Mouse (Mus musculus): Measurements from ENCODE around the gene Ints5.
A peak's percentile ranks its signal among the peaks of the same experiment; 100 is the strongest.
"Not testable (repeated sequence)": the region's sequence is repeated elsewhere in the genome, so short reads cannot be mapped to it uniquely, and the experiment has no call there.

Gene Ints5

DNA sequence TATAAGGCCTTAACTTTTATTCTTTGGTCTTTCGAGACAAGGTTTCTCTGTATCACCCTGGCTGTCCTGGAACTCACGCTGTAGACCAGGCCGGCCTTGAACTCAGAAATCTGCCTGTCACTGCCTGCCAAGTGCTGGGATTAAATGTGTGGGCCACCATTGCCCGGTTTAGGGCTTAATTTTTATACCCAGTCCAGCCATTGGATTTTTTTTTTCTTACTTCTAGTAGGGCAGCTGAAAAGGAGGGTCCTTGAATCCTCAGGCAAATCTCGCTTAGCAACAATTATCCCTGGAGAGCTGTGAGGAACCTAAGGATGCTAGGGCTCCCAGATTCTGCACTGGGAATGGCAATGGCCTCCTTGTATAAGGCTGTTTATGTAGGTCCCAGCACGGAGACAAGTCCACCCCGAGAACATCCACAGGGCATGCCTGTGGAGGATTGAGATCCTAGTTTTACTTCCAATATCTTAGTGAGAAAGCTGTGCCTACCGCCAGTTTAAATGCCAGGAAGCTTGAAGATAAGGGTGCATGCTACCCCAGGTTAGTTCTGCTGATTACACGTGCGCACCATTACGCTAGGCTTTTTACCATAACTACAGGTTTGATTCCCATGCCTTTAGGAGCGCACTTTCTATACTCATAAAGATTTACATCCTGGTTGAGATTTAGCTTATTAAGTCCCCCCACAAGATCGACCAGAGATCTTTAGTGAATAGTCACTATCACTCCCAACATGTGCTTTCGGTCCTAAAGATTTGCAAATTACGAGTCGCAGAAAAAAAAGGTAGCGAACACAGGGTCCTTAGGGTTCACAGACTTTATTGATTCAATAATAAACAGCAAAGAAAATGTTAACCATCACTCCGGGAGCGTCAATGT lies 5.0 kb upstream of the Ints5 start:
- DNase-seq = no peak

DNA sequence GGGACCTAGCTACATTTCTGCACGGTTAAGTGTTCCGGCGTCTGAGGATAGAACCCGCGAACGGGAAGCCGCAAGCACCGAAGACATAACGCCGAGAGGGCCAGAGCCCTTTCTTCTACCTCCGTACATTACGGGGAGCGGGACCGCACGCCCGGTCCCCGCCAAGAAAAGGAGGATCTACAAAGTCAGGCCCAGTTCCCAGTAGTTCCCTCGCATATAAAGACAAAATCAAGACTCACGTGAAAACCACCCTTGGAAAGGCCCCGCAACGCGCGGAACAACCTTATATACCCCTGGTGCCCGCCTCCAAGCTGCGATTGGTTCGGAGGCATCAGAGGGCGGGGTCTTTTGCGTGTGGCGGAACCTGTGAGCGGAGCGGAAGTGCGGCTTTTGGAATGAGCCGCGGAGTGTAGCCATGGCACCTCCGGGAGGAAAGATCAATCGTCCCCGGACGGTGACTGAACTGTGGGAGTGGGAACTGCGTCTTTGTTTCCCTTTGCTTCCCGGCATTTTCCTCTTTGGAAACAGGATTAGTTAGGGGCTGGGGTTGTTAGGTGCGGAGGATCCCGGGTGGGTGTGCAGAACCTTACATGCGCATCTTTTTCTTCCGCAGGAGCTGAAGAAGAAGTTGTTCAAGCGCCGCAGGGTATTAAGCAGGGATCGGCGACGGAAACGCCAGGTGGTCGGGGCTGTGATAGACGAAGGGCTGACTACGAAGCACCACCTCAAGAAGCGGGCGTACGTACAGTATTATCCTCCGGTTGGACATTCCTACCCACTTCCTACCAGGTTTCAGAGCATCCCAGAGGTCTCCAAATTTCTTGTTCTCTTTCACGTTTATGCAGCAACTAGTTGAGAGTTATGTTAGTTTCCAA lies 4.1 kb upstream of the Ints5 start, which contains the start of the genes 1810009A15Rik and Gm49416:
1810009A15Rik (plus strand) TSS at position 343 of the 875 bp plus-strand sequence.
Gm49416 (plus strand) TSS at position 416 of the 875 bp plus-strand sequence.
- DNase-seq = peak; percentile 96

DNA sequence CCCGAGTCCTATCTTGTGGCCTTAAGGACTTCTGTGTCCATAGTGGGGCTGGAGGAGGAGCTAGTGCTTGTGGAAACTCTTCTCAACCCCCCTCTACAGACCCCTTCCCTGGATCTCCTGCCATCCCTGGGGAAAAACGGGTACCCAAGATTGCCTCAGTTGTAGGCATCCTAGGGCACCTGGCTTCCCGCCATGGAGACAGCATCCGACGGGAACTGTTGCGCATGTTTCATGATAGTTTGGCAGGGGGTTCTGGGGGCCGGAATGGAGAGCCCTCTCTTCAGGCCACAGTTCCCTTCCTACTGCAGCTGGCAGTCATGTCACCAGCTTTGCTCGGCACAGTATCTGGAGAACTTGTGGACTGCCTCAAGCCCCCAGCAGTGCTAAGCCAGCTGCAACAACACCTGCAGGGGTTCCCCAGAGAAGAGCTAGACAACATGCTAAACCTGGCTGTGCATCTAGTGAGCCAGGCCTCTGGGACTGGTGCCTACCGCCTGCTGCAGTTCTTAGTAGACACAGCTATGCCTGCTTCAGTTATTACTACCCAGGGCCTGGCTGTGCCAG lies 2.7 kb downstream of the Ints5 start:
- DNase-seq = no peak

DNA sequence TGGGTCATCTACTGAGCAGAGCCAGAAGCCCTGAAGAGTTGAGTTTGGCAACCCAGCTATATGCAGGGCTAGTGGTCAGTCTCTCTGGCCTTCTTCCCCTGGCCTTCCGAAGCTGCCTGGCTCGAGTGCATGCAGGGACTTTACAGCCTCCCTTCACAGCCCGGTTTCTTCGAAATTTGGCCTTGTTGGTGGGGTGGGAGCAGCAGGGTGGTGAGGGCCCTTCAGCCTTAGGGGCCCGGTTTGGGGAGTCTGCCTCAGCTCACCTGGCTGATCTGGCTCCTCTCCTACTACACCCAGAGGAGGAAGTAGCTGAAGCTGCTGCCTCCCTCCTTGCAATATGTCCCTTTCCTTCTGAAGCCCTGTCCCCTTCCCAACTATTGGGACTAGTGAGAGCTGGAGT lies 3.4 kb downstream of the Ints5 start:
- not testable (repeated sequence) for DNase-seq

DNA sequence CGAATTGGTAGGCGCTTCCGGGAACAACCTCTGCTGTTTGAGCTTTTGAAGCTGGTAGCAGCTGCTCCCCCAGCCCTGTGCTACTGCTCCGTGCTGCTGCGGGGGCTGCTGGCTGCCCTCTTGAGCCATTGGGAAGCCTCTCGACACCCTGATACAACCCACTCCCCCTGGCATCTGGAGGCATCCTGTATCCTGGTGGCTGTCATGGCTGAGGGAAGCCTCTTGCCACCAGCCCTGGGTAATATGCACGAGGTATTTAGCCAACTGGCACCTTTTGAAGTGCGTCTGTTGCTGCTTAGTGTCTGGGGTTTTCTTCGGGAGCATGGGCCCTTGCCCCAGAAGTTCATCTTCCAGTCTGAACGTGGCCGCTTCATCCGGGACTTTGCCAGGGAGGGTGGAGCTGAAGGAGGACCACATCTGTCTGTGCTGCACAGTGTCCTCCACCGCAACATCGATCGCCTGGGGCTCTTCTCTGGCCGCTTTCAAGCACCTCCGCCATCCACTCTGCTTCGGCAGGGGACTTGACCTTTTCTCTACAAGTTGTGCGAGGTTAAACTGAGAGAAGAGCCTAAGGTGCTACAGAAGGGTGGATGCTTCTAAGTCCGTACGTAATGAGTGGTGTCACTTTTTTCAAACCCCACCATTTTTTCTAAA lies 4.5 kb downstream of the Ints5 start:
- DNase-seq = peak; percentile 52 to 63

DNA sequence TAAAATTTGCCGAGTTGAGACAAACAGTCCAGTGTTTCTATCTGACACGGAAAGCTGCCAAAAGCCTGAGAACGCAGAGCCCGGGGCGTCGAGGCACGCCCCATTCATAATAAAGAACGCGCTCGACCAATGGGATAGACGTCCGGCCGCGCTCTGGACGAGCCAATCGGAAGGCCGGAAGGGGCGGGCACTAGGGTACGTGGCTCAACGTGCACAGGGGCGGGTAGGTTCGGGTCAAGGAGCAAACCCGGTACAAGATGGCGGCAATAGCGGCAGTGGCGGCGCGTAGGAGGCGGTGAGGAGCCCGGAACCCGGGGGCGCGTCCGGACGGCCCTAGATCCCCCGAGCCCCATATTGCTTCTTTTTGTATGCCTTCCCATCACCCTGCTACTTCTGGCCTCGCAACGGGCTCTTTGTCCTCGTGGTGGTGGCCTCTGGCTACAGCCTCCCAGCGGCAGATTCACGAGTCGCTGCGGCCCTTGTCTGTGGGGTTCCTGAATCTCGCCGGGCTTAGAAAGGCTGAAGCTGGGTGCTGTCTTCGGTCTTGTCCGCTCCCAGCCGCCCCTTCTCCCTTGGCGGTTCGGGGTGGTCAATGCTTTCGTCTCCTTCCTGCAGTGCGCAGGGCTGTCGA lies 5.2 kb downstream of the Ints5 start, which contains the start of gene Ganab:
Ganab (plus strand) TSS at position 207 of the 631 bp plus-strand sequence.
- DNase-seq = peak; percentile 96 to 98

DNA sequence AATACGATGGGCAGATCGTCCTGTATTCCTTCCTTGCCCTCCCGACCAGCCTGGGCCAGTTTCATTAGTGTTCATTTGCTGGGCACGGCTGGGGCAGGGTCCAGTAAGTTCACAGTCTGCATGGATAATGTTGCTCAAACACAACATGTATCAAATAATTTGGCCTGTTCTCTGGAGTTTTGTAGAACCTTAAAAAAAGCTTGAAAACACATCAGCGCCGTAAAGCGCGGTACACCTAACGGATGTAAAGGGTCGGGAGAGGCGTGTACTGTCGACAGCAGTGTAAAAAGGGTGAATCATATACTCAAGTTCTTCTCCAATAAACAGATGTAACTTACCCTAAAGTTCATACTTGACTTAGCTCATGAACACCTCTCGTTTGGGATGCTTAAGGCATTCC lies 5.8 kb downstream of the Ints5 start:
- DNase-seq = no peak

DNA sequence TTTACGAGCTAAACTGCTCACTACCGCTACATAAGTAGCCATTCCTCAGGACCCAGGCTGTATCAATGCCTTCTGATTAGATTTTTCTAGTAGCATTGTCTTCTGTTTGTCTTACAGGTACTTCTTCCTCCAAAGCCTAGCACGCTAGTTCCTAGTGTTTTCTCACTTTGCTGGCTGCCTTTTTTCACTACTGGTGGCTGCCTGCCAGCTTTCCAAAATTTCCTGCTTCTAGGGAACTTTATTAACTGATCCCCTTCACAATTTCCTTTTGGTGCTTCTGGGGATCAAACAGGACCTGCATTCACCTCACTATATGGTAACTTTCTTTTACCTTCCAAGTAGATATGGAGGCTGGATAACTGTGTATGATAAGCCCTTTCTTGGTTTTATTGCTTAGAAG lies 6.3 kb downstream of the Ints5 start:
- no peak for DNase-seq

DNA sequence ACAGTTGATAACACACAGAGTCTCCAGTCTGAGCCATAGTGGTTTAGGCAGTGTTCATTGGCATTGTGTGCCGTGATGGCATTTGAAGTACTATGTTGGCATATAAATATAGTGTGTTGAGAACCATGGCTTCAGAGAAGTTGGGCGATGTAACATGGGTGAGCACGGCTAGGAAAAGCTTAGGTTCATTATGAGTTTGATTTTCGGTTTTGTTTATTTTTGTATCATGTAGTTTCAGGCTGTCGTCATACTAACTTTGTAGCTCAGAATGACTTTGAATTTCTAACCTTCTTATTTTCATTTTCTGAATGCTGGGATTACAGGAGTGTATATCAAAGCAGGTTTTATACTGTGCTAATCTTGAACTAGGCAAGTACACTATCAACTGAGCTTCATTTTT lies 10.6 kb downstream of the Ints5 start:
- no peak for DNase-seq

DNA sequence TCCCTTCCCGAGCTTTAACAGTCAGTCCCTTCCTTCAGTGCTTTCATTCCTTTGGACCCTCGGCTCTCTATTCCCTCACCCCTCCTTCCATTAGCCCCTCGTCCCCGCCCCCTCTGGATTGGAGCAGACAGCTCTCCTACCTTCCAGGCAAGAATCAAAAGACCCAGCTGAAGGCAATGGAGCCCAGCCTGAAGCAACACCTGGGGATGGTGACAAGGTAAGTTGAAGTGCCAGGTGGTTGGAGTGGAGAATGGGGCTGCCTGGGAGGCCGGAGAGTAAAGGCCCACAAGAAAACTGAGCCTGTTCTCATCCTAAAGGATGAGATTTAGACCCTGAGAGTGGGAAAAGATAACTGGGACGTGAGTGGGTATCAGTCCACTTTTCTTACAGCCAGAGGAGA lies 15.7 kb downstream of the Ints5 start:
- DNase-seq = no peak

DNA sequence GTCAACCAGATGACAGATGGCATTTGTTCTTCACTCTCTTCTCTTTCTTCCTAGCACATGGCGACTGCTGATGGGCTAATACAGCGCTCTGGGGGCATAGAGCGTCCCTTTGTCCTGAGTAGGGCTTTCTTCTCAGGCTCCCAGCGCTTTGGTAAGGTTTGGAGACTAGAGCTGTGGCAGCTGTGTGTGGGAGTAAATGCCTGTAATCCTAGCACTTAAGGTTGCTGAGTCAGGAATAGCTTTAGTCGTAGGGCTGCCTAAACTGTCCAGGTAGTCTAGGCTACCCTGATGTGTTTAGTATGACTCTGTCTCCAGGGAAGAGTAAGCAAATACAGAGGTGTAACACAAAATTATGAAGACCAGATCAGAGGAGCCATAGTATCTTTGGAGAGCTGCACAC lies 19.0 kb downstream of the Ints5 start:
- no peak for DNase-seq

DNA sequence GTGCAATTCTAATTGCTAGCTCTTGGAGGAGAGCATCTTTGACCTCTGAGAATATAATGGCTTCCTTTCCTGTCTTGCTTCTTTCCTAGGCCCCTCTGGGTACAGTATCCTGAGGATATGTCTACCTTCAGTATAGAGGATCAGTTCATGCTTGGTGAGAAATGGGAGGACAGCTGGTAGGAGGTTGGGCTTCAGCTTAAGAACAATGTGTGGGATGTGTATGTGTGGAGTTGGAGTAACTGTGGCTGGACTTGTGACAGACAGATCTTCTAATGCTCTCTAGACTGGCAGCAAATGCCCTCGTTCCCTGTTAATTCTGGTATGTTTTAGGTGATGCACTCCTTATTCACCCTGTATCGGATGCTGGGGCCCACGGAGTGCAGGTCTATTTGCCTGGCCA lies 21.4 kb downstream of the Ints5 start:
- no peak for DNase-seq

DNA sequence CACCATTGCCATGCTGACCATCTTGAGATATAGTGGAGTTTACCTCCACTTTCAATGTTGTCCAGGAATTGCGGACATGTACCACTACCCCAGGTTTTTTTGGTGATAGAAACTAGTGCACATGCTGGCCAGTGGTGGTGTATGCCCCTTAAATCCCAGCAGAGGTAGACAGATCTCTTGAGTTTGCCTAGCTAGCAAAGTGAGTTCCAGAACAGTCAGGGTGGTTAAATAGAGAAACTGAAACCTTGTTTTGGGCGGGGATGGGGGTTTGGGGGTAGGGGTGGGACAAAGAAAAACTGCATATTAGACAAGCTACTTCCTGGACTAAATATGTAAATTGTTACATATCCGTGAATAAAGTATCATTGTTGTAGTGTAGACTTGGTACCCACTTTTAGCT lies 26.2 kb downstream of the Ints5 start:
- no peak for DNase-seq

DNA sequence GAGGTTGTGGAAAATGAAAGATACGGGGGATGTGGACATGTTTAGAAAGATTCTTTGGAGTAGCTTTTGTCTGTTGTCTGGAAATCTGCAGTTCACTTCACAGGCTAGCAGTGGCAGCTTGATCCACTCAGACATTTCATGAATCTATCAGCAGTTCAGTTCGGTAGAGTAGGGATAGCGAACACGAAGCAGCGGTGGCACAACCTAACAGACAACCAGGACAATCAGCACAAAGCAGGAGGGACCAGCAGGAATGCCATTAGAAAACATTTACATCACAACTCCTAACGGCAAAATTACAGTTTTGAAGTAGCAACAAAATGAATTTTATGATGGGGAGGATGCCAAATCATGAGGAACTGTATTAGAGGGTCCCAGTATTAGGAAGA lies 26.9 kb downstream of the Ints5 start:
- DNase-seq = no peak

DNA sequence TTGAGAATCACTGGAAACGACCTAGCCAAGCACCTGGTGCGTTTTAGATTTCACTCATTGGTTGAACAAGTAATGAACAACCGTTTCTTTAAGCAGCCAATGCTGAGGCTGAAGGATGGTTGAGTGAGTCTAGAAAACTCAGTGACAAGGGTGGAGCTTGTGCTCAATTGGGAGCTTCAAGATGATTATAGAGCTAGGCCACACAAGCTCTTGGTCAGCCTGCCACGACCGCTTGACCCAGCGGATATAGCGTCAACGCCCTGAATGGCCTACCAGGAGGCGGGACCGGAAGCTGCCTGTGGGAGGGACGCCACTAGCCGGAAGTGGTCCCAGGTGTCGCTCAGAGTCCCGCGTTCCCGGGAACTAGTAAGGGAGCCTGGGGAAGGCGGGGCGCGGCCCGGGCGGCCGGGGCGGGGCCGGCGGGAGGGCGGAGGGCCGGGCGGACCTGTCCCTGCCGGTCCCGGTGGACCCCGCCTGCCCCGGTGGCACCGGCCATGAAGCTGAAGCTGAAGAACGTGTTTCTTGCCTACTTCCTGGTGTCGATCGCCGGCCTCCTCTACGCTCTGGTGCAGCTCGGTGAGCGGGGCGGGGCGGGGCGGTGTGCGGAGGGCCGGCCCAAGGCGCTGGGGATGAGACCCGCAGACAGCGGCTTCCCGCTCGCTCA lies 27.4 kb downstream of the Ints5 start, which contains the start of gene B3gat3:
B3gat3 (plus strand) TSS at position 302 of the 664 bp plus-strand sequence.
- peak; percentile 97 for DNase-seq

DNA sequence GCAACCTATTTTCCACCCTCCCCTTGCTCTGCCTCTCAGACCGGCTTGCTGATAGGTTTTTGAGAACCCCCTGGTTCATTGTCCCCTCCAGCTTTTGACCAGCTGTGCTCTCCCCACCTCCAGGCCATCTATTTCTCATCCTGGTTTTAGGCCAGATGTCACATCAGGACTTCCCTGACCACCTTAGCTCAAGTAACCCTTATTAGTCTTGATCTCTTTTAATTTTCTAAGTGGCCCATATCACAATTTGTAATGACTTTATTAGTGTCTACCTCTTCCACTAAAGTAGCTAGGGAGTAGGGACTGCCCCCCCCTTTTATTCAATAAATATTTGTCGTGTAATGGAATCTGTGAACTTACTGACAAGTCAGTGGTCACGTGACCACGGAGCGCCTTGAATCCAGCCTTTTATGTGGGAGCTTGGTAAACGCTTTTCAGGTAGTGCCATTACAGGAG lies 28.1 kb downstream of the Ints5 start:
- no peak for DNase-seq

DNA sequence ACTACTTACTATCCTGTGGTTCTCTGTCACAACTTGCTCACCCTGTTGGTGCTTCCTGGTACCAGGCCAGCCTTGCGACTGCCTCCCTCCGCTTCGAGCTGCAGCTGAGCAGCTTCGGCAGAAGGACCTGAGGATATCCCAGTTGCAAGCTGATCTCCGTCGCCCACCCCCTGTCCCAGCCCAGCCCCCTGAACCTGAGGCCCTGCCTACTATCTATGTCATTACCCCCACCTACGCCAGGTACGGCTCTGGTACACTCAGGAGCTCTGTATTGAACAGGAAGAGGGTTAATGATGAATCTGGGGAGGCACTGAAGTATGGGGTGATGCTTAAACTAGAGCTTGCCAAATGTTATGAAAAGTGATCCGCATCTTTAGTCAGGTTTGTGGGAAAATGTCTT lies 28.9 kb downstream of the Ints5 start:
- peak in 1 of 2 experiments; percentile 30 for DNase-seq

DNA sequence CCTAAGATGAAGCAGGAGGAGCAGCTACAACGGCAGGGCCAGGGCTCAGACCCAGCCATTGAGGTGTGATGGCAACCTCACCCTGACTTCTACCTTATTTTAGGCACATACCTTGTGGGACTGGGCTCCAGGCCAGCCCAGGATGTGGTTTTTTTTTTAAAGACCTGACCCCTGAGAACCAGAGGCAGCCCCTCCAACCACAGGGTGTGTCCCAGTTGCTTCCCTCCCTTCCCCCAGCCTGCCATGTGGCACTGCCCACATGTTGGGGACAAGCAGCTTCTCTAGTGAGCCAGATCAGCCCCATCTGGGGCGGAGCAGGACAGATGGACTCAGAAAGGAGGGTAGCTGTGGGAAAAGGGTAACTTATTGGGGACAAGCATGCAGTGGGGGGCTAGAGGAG lies 34.0 kb downstream of the Ints5 start:
- DNase-seq = peak in 1 of 2 experiments; percentile 19

DNA sequence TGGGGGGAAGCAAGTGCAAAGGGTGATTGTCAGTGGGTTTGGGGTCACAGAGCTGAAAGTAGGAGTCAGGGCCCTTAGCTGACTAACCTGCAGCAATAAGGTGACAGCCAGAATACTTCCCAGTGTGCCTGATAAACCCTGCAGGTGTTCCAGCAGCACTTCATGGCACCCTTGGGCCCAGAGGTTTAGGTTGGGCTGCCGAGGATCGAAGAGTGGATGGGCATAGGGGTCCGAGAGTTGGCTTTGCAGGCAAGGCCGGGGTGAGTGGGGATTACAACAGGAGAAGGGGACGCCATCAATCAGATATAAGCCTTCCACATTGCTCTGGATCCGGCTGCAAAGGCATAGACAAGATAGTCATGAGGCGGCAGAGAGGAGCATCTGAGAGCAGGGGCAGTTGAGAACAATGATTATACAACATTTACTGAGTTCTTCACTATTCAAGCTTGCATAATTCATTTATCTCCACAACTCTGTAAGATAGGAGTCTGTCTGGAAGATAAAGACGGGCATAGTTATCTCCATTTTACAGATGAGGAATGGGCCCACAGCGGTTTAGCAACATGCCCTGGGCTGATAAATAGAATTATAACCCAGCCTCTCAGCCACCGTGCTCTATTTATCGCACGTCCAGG lies 35.2 kb downstream of the Ints5 start:
- DNase-seq = no peak

DNA sequence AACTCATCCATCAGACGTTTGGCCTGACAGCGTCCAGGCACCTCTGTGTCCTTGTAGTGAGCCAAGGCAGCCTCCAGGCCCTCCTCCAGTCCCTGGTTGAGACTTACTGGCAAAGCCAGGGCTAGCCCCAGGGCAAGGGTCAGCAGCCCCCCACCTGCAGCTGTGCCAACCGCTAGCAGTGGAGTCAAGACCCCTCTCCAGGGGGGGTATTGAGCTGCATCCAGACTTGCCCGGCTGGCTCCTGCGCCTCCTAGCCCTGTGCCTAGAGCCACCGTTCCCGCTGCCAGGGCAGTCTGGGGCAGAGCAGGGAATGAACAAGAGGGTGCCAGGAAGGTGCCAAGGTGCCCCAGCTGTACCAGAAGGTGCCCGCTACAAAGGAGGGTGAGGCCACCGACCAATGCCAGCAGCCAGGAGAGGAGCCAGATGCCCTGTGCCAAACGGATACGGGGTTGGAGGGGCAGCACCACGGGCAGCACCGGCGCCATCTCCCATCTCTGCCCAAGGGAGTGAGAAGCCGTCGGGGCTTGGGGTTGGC lies 36.0 kb downstream of the Ints5 start:
- DNase-seq = no peak

Measured in lung, postnatal 4 days (tissue).